Mouse (Mus musculus) MEL (cell line): ENCODE measurements around the gene Prr12. TPM values are rescaled to one million over a fixed set of nuclear protein-coding genes. Genes with fewer than 3 reads are reported as not detected.
"Not testable (repeated sequence)": the region's sequence is repeated elsewhere in the genome, so short reads cannot be mapped to it uniquely, and the experiment has no call there.

Source experiments
- DNase-seq: peaks from one replicate; pipeline ENCODE4 v3.0.0; 2011; ENCODE audit warnings: low read depth, low spot score
- H3K27ac ChIP-seq: 2 replicates; pipeline ENCODE4 v1.5.1; 2012; ENCODE audit warnings: low read depth, mild to moderate bottlenecking, control low read depth, low read length, moderate library complexity; ENCODE audit not compliant: control insufficient read depth
- H3K27me3 ChIP-seq, 2 experiments: fragments of 150-350 bp in 1 of 2; sonication (generic) in 1 of 2; 2 replicates each; pipeline ENCODE4 v1.6.1; 2012; ENCODE audit warnings: low read length in 2 of 2, mild to moderate bottlenecking in 2 of 2, improper control_type of control experiment in 1 of 2, moderate library complexity in 1 of 2; ENCODE audit not compliant: insufficient read depth in 2 of 2, control insufficient read depth in 1 of 2
- H3K36me3 ChIP-seq, 2 experiments: 2 replicates each; pipeline ENCODE4 v1.6.1; 2012 to 2014; ENCODE audit warnings: low read length in 2 of 2, improper control_type of control experiment in 1 of 2, inconsistent platforms in 1 of 2, mild to moderate bottlenecking in 1 of 2; ENCODE audit not compliant: insufficient read depth in 2 of 2, control insufficient read depth in 1 of 2
- H3K4me1 ChIP-seq, 2 experiments: fragments of 150-350 bp in 1 of 2; sonication (generic) in 1 of 2; 2 replicates each; pipeline ENCODE4 v1.6.1; 2012; ENCODE audit warnings: low read length in 2 of 2, improper control_type of control experiment in 1 of 2, mild to moderate bottlenecking in 1 of 2; ENCODE audit not compliant: insufficient read depth in 2 of 2, control insufficient read depth in 1 of 2
- H3K4me3 ChIP-seq, 2 experiments: fragments of 150-350 bp in 1 of 2; sonication (generic) in 1 of 2; 2 replicates each; pipeline ENCODE4 v1.5.1; 2012; ENCODE audit warnings: low read depth in 2 of 2, low read length in 2 of 2, mild to moderate bottlenecking in 2 of 2, moderate library complexity in 2 of 2, control low read depth in 1 of 2, improper control_type of control experiment in 1 of 2; ENCODE audit not compliant: control insufficient read depth in 1 of 2, insufficient read depth in 1 of 2
- H3K79me2 ChIP-seq: 2 replicates; pipeline ENCODE4 v1.6.1; 2012; ENCODE audit warnings: mild to moderate bottlenecking, low read length, moderate library complexity; ENCODE audit not compliant: control insufficient read depth, poor library complexity, insufficient read depth
- H3K9ac ChIP-seq: 2 replicates; pipeline ENCODE4 v1.6.1; 2012; ENCODE audit warnings: low read depth, mild to moderate bottlenecking, control low read depth, low read length, moderate library complexity; ENCODE audit not compliant: control insufficient read depth, poor library complexity, severe bottlenecking
- H3K9me3 ChIP-seq: fragments of 150-350 bp; sonication (generic); replicated peaks from 2 replicates; pipeline ENCODE4 v1.6.1; 2012; ENCODE audit warnings: mild to moderate bottlenecking, low read length, improper control_type of control experiment, moderate library complexity; ENCODE audit not compliant: insufficient read depth
- ELF1 ChIP-seq: IDR thresholded peaks from 2 replicates; pipeline ENCODE4 v1.6.1; 2014; ENCODE audit warnings: low read depth, mild to moderate bottlenecking, inconsistent platforms, low read length, improper control_type of control experiment, moderate library complexity
- GATA1 ChIP-seq: IDR thresholded peaks from 2 replicates; pipeline ENCODE4 v1.6.1; 2011; ENCODE audit warnings: low read depth, low read length, improper control_type of control experiment
- HCFC1 ChIP-seq: IDR thresholded peaks from 2 replicates; pipeline ENCODE4 v1.6.1; 2012; ENCODE audit warnings: low read depth, mild to moderate bottlenecking, inconsistent platforms, low read length, improper control_type of control experiment, moderate library complexity
- JUND ChIP-seq: IDR thresholded peaks from 2 replicates; pipeline ENCODE4 v1.6.1; 2011; ENCODE audit warnings: low read depth, mild to moderate bottlenecking, improper control_type of control experiment, low read length
- MAZ ChIP-seq: IDR thresholded peaks from 2 replicates; pipeline ENCODE4 v1.6.1; 2012; ENCODE audit warnings: low read depth, mild to moderate bottlenecking, inconsistent platforms, low read length, improper control_type of control experiment
- MYB ChIP-seq: IDR thresholded peaks from 2 replicates; pipeline ENCODE4 v1.6.1; 2011; ENCODE audit warnings: mild to moderate bottlenecking, low read depth, low read length, improper control_type of control experiment
- POLR2A ChIP-seq, 2 experiments: IDR thresholded peaks; 2 replicates each; pipeline ENCODE4 v1.6.1; 2011 to 2012; ENCODE audit warnings: low read length in 2 of 2, mild to moderate bottlenecking in 2 of 2, control low read depth in 1 of 2, improper control_type of control experiment in 1 of 2, low read depth in 1 of 2, moderate library complexity in 1 of 2; ENCODE audit not compliant: control insufficient read depth in 1 of 2, insufficient read depth in 1 of 2, poor library complexity in 1 of 2
- POLR2AphosphoS5 ChIP-seq: IDR thresholded peaks from 2 replicates; pipeline ENCODE4 v1.6.1; 2012; ENCODE audit warnings: low read depth, borderline replicate concordance, mild to moderate bottlenecking, inconsistent platforms, low read length, moderate library complexity, mixed read lengths
- RAD21 ChIP-seq: IDR thresholded peaks from 2 replicates; pipeline ENCODE4 v1.6.1; 2011; ENCODE audit warnings: mild to moderate bottlenecking, low read depth, low read length, improper control_type of control experiment
- SIN3A ChIP-seq: IDR thresholded peaks from 2 replicates; pipeline ENCODE4 v1.6.1; 2012; ENCODE audit warnings: low read length, improper control_type of control experiment, inconsistent platforms
- SMC3 ChIP-seq: IDR thresholded peaks from 2 replicates; pipeline ENCODE4 v1.6.1; 2011; ENCODE audit warnings: low read depth, low read length, improper control_type of control experiment
- TBP ChIP-seq: IDR thresholded peaks from 2 replicates; pipeline ENCODE4 v1.8.0; 2011; ENCODE audit warnings: low read depth, low read length, improper control_type of control experiment
- TCF12 ChIP-seq: IDR thresholded peaks from 2 replicates; pipeline ENCODE4 v1.6.1; 2014; ENCODE audit warnings: low read depth, mild to moderate bottlenecking, inconsistent platforms, low read length, improper control_type of control experiment, moderate library complexity
- USF2 ChIP-seq, 2 experiments: IDR thresholded peaks; 2 replicates each; pipeline ENCODE4 v1.6.1; 2011 to 2012; ENCODE audit warnings: improper control_type of control experiment in 2 of 2, low read length in 2 of 2, borderline replicate concordance in 1 of 2, inconsistent platforms in 1 of 2, low read depth in 1 of 2, mild to moderate bottlenecking in 1 of 2; ENCODE audit not compliant: insufficient read depth in 1 of 2
- ZC3H11A ChIP-seq: IDR thresholded peaks from 2 replicates; pipeline ENCODE4 v1.6.1; 2012; ENCODE audit warnings: low read depth, mild to moderate bottlenecking, inconsistent platforms, low read length, improper control_type of control experiment
- ZKSCAN1 ChIP-seq: IDR thresholded peaks from 2 replicates; pipeline ENCODE4 v1.6.1; 2012; ENCODE audit warnings: low read depth, mild to moderate bottlenecking, inconsistent platforms, low read length, improper control_type of control experiment, moderate library complexity
- polyA plus RNA-seq, 2 experiments: library from polyadenylated mRNA; stranded (reverse) in 1 of 2; unstranded in 1 of 2; fragments of >175 nt in 1 of 2; fragments of >200 nt in 1 of 2; gene quantifications; 2 replicates each; pipeline versions ENCODE4 v1.2.1 to v1.2.4; 2012; ENCODE audit warnings: low replicate concordance in 2 of 2, low read depth in 1 of 2; ENCODE audit not compliant: insufficient read length in 2 of 2, insufficient read depth in 1 of 2, missing spikeins in 1 of 2
- total RNA-seq: library from RNA; depleted of rRNA; stranded (reverse); fragments of 300-350 nt; gene quantifications from 2 replicates; pipeline ENCODE4 v1.2.3, GENCODE M21; 2012

Prr12 gene
- total and polyA plus RNA-seq, 3 experiments: 3.5 to 32.1 TPM; not detected in 1

DNA sequence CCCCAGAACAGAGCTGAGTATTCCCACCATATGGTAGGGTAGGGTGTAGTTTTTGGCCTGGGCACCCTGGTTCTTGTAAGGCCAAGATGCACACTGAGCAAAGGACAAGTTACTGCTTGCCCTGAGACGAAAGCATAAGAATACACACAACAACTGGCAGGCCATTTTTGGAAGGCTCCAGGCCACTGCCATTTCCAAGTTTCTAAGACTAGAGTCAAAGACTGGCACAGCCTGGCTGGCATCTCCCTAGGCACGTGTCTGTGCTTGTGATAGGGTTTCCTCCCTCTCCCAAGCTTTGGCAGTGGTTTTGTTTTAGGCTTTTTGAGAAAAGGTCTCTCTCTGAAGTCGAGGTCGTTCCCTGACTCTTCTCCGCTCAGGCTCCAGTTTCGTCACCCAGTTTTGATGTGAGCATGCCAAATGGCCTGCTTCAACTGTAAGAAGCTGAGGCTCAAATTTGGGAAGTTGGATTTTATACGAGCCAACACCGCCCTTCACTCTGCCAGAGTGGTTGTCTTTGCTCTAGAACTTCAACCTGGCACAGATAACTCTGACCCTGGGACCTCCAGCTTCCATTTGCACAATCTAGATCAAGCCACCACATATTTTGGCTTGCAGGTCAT, 27.0 kb downstream of the Prr12 start:
- Histone ChIP-seq H3K36me3 (no peaks in the 10 kb centered on the region; a peak in 1 of 4 replicates), H3K9me3 (no peaks in the 10 kb centered on the region), H3K27me3 (no peaks in the 10 kb centered on the region), H3K27ac (no peak overlapping the region), H3K4me3 (no peak overlapping the region), H3K9ac (no peak overlapping the region), H3K79me2 (no peaks in the 10 kb centered on the region), H3K4me1 (no peaks in the 10 kb centered on the region)
- no peak for TF ChIP-seq SIN3A
- no peak for TF ChIP-seq ZKSCAN1
- no peak for TF ChIP-seq USF2 (IDR thresholded peaks at IDR 0.05; ENCODE audit: borderline replicate concordance in 1 of 2, insufficient read depth in 1 of 2, low read depth in 1 of 2, low read length in 2 of 2)
- TF ChIP-seq ZC3H11A: no peak
- TF ChIP-seq TCF12: no peak
- no peak for TF ChIP-seq JUND
- no peak for TF ChIP-seq MYB
- no peak for TF ChIP-seq HCFC1
- TF ChIP-seq ELF1: no peak
- no peak for TF ChIP-seq POLR2A (IDR thresholded peaks at IDR 0.05; ENCODE audit: control insufficient read depth in 1 of 2, insufficient read depth in 1 of 2, low read depth in 1 of 2, low read length in 2 of 2, poor library complexity in 1 of 2)
- DNase-seq: peak; percentile 41

- no peaks in the 10 kb centered on the region; a peak in 1 of 4 replicates for H3K36me3 ChIP-seq
- TF ChIP-seq TBP (no peak), POLR2A (IDR thresholded peaks at IDR 0.05; ENCODE audit: control insufficient read depth in 1 of 2, insufficient read depth in 1 of 2, low read depth in 1 of 2, low read length in 2 of 2, poor library complexity in 1 of 2) (no peak), MAZ (no peak), RAD21 (no peak), JUND (no peak), GATA1 (no peak), POLR2AphosphoS5 (no peak), SMC3 (no peak)
- H3K9ac ChIP-seq: no peak overlapping the region
Observed at GRCm38 (mm10) chr7:45024281-45025248, 28.1 kb downstream of the Prr12 start.

DNA sequence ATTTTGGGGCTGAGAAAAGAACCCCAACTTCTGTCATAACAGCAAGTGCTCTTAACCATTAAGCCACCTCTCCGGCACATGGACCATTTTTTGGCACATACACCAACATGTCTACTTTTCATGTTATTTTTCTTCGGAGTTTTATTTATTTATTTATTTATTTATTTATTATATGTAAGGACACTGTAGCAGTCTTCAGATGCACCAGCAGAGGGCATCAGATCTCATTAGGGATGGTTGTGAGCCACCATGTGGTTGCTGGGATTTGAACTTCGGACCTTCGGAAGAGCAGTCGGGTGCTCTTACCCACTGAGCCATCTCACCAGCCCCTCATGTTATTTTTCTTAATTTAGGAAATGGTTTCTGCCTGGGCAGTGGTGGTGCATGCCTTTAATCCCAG, 29.0 kb downstream of the Prr12 start:
- H3K27me3 ChIP-seq, H3K4me1 ChIP-seq, H3K27ac ChIP-seq, H3K79me2 ChIP-seq, H3K4me3 ChIP-seq, H3K9me3 ChIP-seq, DNase-seq, H3K9ac ChIP-seq, H3K36me3 ChIP-seq: not testable (repeated sequence)

More at GRCm38 (mm10) chr7:45024281-45025248, 28.1 kb downstream of the Prr12 start:
- Histone ChIP-seq H3K4me3 (no peak overlapping the region), H3K9me3 (no peaks in the 10 kb centered on the region), H3K79me2 (no peaks in the 10 kb centered on the region), H3K4me1 (no peaks in the 10 kb centered on the region), H3K27me3 (no peaks in the 10 kb centered on the region), H3K27ac (no peak overlapping the region)
- DNase-seq: no peak
